Mouse (Mus musculus): Measurements from ENCODE around the gene Dact3. TPM values are rescaled to one million over a fixed set of nuclear protein-coding genes. Genes with fewer than 3 reads are reported as not detected.

The Dact3 gene
- total and polyA plus RNA-seq, 3 experiments, result 0.31 to 2.1 TPM; not detected in 1

DNA sequence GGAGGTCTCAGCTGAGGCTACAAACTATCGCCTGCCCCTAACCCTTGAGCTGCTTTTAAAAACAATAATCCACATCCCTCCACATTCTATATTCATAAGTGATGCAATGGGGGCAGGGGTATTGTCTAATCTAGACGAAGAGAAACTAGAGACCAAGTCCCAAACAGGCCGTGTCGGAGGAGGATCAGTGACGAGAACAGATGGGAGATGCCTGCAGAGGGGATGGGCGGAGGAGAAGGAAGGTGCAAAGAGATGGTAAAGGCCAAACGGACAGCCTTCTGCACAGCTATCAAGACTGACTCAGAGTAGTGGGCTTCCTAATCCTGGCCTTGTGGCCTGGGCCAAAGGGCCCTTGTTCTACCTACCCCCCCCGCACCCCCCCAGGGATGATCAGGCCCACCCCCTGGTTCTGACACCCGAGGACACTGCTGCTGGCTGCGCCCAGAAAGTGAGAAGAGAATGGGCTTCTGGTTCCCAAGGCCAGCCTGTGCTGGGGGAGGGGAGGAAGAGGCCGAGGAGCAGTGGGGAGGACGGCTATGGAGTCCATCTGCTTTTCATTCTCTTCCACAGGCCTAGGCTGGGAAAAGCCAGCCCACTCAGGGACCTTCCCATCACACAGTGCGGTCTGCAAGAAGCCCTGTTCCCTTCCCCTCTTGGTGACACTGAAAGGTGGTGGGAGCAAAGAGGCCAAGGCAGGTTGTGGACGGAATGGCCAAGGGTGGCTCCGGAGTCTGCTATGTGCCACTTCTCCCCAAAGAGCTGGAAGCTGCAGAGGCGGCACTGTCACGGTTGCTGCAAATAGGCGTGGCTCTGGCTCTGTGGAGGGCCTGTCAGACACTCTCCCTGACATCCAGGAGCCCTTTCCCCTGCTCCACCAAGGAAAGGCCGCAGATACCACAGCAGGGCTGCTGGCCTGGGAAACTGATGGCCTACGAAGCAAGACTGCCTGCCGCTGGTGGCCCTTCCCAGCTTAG lies 46.0 kb downstream of the Dact3 start:
- peaks cover 0 to 13% of the 10 kb centered on the region in 2 experiments; a peak in 3 of 4 replicates for H3K4me1 ChIP-seq (ENCODE audit: control insufficient read depth in 1 of 2, insufficient read depth in 2 of 2, low read length in 2 of 2)
- H3K79me2 ChIP-seq (ENCODE audit: control insufficient read depth, insufficient read depth, low read length, poor library complexity), result peaks cover 43% of the 10 kb centered on the region
- DNase-seq (ENCODE audit: low read depth, low spot score), result no peak
- TF ChIP-seq NELFE (IDR thresholded peaks at IDR 0.05; ENCODE audit: low read depth, low read length) (no peak), GABPA (IDR thresholded peaks at IDR 0.05; ENCODE audit: low read depth, low read length) (no peak), NRF1 (IDR thresholded peaks at IDR 0.05; ENCODE audit: insufficient read depth, low read depth, low read length, poor library complexity, severe bottlenecking) (no peak), ETS1 (IDR thresholded peaks at IDR 0.05; ENCODE audit: low read depth, low read length) (no peak), MAX (IDR thresholded peaks at IDR 0.05; ENCODE audit: low read length) (no peak), CTCF (IDR thresholded peaks at IDR 0.05 in 2 of 3, conservative IDR thresholded peaks at IDR 0.05 in 1 of 3; ENCODE audit: control insufficient read depth in 1 of 3, insufficient read depth in 1 of 3, low read depth in 2 of 3, low read length in 3 of 3, poor library complexity in 1 of 3, severe bottlenecking in 1 of 3) (no peak), RCOR1 (IDR thresholded peaks at IDR 0.05; ENCODE audit: low read depth, low read length) (no peak), USF1 (IDR thresholded peaks at IDR 0.05; ENCODE audit: low read depth, low read length) (no peak)
- no peaks in the 10 kb centered on the region for H3K9me3 ChIP-seq (replicated peaks; ENCODE audit: insufficient read depth, low read length)
- no peak overlapping the region for H3K4me3 ChIP-seq (ENCODE audit: control insufficient read depth in 1 of 2, insufficient read depth in 1 of 2, low read depth in 2 of 2, low read length in 2 of 2)
- no peaks in the 10 kb centered on the region for H3K27me3 ChIP-seq (ENCODE audit: control insufficient read depth in 1 of 2, insufficient read depth in 2 of 2, low read length in 2 of 2)
- H3K9ac ChIP-seq (ENCODE audit: control insufficient read depth, low read depth, low read length, poor library complexity, severe bottlenecking), result no peak overlapping the region
- H3K27ac ChIP-seq (ENCODE audit: control insufficient read depth, low read depth, low read length), result no peak overlapping the region
- peaks cover 0 to 13% of the 10 kb centered on the region in 2 experiments; a peak in 2 of 4 replicates for H3K36me3 ChIP-seq (ENCODE audit: control insufficient read depth in 1 of 2, insufficient read depth in 2 of 2, low read length in 2 of 2)

DNA sequence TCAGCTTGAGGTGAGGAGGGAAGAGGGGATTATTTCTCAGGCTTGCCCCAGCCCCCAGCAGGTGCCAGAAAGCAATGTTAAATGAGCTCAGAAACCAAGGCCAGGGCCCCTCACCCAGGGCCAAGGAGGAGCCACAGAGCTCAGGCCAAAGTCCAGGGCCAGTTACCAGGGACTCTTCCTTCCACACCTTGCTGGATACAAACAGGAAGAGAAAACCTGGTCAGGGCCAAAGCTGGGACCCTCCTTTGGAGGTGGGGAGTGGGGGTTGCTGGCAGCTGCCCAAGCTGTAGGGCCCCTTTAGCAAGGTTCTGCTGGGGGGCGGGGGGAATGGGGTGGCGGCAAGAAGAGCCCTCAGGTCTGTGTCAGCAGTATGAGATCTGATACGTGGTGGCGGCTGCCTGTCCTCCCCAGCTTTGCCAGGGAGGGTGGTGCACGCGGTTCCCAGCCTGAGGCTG lies 46.8 kb downstream of the Dact3 start:
- Histone ChIP-seq H3K27ac (ENCODE audit: control insufficient read depth, low read depth, low read length) (no peak overlapping the region), H3K4me1 (ENCODE audit: control insufficient read depth in 1 of 2, insufficient read depth in 2 of 2, low read length in 2 of 2) (peaks cover 0 to 13% of the 10 kb centered on the region in 2 experiments; a peak in 3 of 4 replicates), H3K36me3 (ENCODE audit: control insufficient read depth in 1 of 2, insufficient read depth in 2 of 2, low read length in 2 of 2) (peaks cover 0 to 13% of the 10 kb centered on the region in 2 experiments; a peak in 2 of 4 replicates), H3K9ac (ENCODE audit: control insufficient read depth, low read depth, low read length, poor library complexity, severe bottlenecking) (peak overlapping the region; percentile 14), H3K9me3 (replicated peaks; ENCODE audit: insufficient read depth, low read length) (no peaks in the 10 kb centered on the region), H3K27me3 (ENCODE audit: control insufficient read depth in 1 of 2, insufficient read depth in 2 of 2, low read length in 2 of 2) (no peaks in the 10 kb centered on the region), H3K4me3 (ENCODE audit: control insufficient read depth in 1 of 2, insufficient read depth in 1 of 2, low read depth in 2 of 2, low read length in 2 of 2) (no peak overlapping the region), H3K79me2 (ENCODE audit: control insufficient read depth, insufficient read depth, low read length, poor library complexity) (peaks cover 43% of the 10 kb centered on the region)
- TF ChIP-seq MAFK (IDR thresholded peaks at IDR 0.05; ENCODE audit: borderline replicate concordance, low read depth, low read length) (no peak), TAL1 (IDR thresholded peaks at IDR 0.05; ENCODE audit: low read length) (no peak), MAX (IDR thresholded peaks at IDR 0.05; ENCODE audit: low read length) (no peak), POLR2AphosphoS2 (IDR thresholded peaks at IDR 0.05; ENCODE audit: low read length) (no peak), UBTF (IDR thresholded peaks at IDR 0.05; ENCODE audit: borderline replicate concordance, insufficient read depth, low read depth, low read length) (no peak), USF2 (IDR thresholded peaks at IDR 0.05; ENCODE audit: borderline replicate concordance in 1 of 2, insufficient read depth in 1 of 2, low read depth in 1 of 2, low read length in 2 of 2) (no peak), CTCF (IDR thresholded peaks at IDR 0.05 in 2 of 3, conservative IDR thresholded peaks at IDR 0.05 in 1 of 3; ENCODE audit: control insufficient read depth in 1 of 3, insufficient read depth in 1 of 3, low read depth in 2 of 3, low read length in 3 of 3, poor library complexity in 1 of 3, severe bottlenecking in 1 of 3) (no peak)
- DNase-seq (ENCODE audit: low read depth, low spot score), result no peak

Data from MEL (cell line).